Mouse (Mus musculus): ENCODE measurements around the gene Gm5617. TPM values are rescaled to one million over a fixed set of nuclear protein-coding genes. Genes with fewer than 3 reads are reported as not detected.
"Not testable (repeated sequence)": the region's sequence is repeated elsewhere in the genome, so short reads cannot be mapped to it uniquely, and the experiment has no call there.

The Gm5617 gene
- polyA plus RNA-seq, 1 experiment = 26.5 TPM

GRCm38 (mm10) chr9:48532730-48533129, 37.5 kb downstream of the Gm5617 start:
- TF ChIP-seq POLR2A (IDR thresholded peaks at IDR 0.05; ENCODE audit: low read depth, low read length) (no peak), CTCF (IDR thresholded peaks at IDR 0.05; ENCODE audit: extremely low read depth, insufficient read depth, insufficient read length, insufficient replicate concordance) (no peak)
- H3K27me3 ChIP-seq (ENCODE audit: control insufficient read depth, insufficient read depth, low read length) = no peaks in the 10 kb centered on the region
- no peak overlapping the region for H3K4me3 ChIP-seq (ENCODE audit: extremely low read depth, insufficient read depth, insufficient read length)
- DNase-seq (ENCODE audit: low read depth in 1 of 2, low spot score in 2 of 2) = no peak
- H3K4me1 ChIP-seq (ENCODE audit: control insufficient read depth, insufficient read depth, insufficient read length) = peaks cover 3% of the 10 kb centered on the region; the same call in 1 of the 2 replicates
- H3K36me3 ChIP-seq (ENCODE audit: control insufficient read depth, insufficient read depth, low read length) = no peaks in the 10 kb centered on the region
- WGBS = 68% methylated on average over 2 of the region's 2 CpGs
- H3K27ac ChIP-seq (ENCODE audit: insufficient read depth, low read length) = peak overlapping the region; percentile 11; the same call in 1 of the 2 replicates

GRCm38 (mm10) chr9:48536414-48536813, 41.2 kb downstream of the Gm5617 start:
- Histone ChIP-seq H3K4me3 (ENCODE audit: extremely low read depth, insufficient read depth, insufficient read length) (no peak overlapping the region), H3K36me3 (ENCODE audit: control insufficient read depth, insufficient read depth, low read length) (no peaks in the 10 kb centered on the region), H3K27ac (ENCODE audit: insufficient read depth, low read length) (0 out of 2 replicates have a peak overlapping the region, but pooled peaks have one; percentile 6), H3K4me1 (ENCODE audit: control insufficient read depth, insufficient read depth, insufficient read length) (peaks cover 3% of the 10 kb centered on the region; the same call in 1 of the 2 replicates), H3K27me3 (ENCODE audit: control insufficient read depth, insufficient read depth, low read length) (no peaks in the 10 kb centered on the region)
- 28% methylated on average over 1 of the region's 1 CpGs for WGBS
- no peak for TF ChIP-seq CTCF (IDR thresholded peaks at IDR 0.05; ENCODE audit: extremely low read depth, insufficient read depth, insufficient read length, insufficient replicate concordance)
- TF ChIP-seq POLR2A (IDR thresholded peaks at IDR 0.05; ENCODE audit: low read depth, low read length) = no peak
- no peak for DNase-seq (ENCODE audit: low read depth in 1 of 2, low spot score in 2 of 2)

GRCm38 (mm10) chr9:48537616-48538015, 42.4 kb downstream of the Gm5617 start:
- not testable (repeated sequence) for H3K4me1 ChIP-seq (ENCODE audit: control insufficient read depth, insufficient read depth, insufficient read length); H3K4me3 ChIP-seq (ENCODE audit: extremely low read depth, insufficient read depth, insufficient read length); H3K27ac ChIP-seq (ENCODE audit: insufficient read depth, low read length); H3K27me3 ChIP-seq (ENCODE audit: control insufficient read depth, insufficient read depth, low read length); DNase-seq (ENCODE audit: low read depth in 1 of 2, low spot score in 2 of 2); H3K36me3 ChIP-seq (ENCODE audit: control insufficient read depth, insufficient read depth, low read length)
- 48% methylated on average over 1 of the region's 1 CpGs for WGBS

GRCm38 (mm10) chr9:48538044-48538645, 42.9 kb downstream of the Gm5617 start:
- Histone ChIP-seq H3K4me1 (ENCODE audit: control insufficient read depth, insufficient read depth, insufficient read length) (peaks cover 1% of the 10 kb centered on the region; the same call in 1 of the 2 replicates), H3K36me3 (ENCODE audit: control insufficient read depth, insufficient read depth, low read length) (no peaks in the 10 kb centered on the region), H3K4me3 (ENCODE audit: extremely low read depth, insufficient read depth, insufficient read length) (peak overlapping the region; percentile 28; the same call in 1 of the 2 replicates), H3K27me3 (ENCODE audit: control insufficient read depth, insufficient read depth, low read length) (no peaks in the 10 kb centered on the region), H3K27ac (ENCODE audit: insufficient read depth, low read length) (peak overlapping the region; percentile 84)
- TF ChIP-seq POLR2A (IDR thresholded peaks at IDR 0.05; ENCODE audit: low read depth, low read length) = no peak
- TF ChIP-seq CTCF (IDR thresholded peaks at IDR 0.05; ENCODE audit: extremely low read depth, insufficient read depth, insufficient read length, insufficient replicate concordance) = no peak
- DNase-seq (ENCODE audit: low read depth in 1 of 2, low spot score in 2 of 2) = no peak
- 20% methylated on average over 17 of the region's 17 CpGs for WGBS

GRCm38 (mm10) chr9:48538688-48539087, 43.4 kb downstream of the Gm5617 start:
- peak overlapping the region; percentile 81 for H3K27ac ChIP-seq (ENCODE audit: insufficient read depth, low read length)
- no peak for DNase-seq (ENCODE audit: low read depth in 1 of 2, low spot score in 2 of 2)
- H3K4me1 ChIP-seq (ENCODE audit: control insufficient read depth, insufficient read depth, insufficient read length) = no peaks in the 10 kb centered on the region; the same call in 1 of the 2 replicates
- 33% methylated on average over 12 of the region's 12 CpGs for WGBS
- H3K36me3 ChIP-seq (ENCODE audit: control insufficient read depth, insufficient read depth, low read length) = no peaks in the 10 kb centered on the region
- TF ChIP-seq POLR2A (IDR thresholded peaks at IDR 0.05; ENCODE audit: low read depth, low read length) (no peak), CTCF (IDR thresholded peaks at IDR 0.05; ENCODE audit: extremely low read depth, insufficient read depth, insufficient read length, insufficient replicate concordance) (no peak)
- H3K27me3 ChIP-seq (ENCODE audit: control insufficient read depth, insufficient read depth, low read length) = no peaks in the 10 kb centered on the region
- H3K4me3 ChIP-seq (ENCODE audit: extremely low read depth, insufficient read depth, insufficient read length) = no peak overlapping the region

Other genes starting within 250 kb of the Gm5617 start
- 16.1 and 17.9 TPM in 2 replicates for gene Nxpe2, start 142.0 kb upstream of the Gm5617 start, polyA plus RNA-seq (2012; rRNA removed)
- gene Rexo2, start 14.8 kb upstream of the Gm5617 start, polyA plus RNA-seq (2012; rRNA removed) = 47.9 and 50.0 TPM in 2 replicates
- gene Rbm7, start 143 bp upstream of the Gm5617 start, polyA plus RNA-seq (2012; rRNA removed) = 15.0 and 16.6 TPM in 2 replicates
- 0.60 and 0.94 TPM in 2 replicates for gene Nnmt, start 109.7 kb downstream of the Gm5617 start, polyA plus RNA-seq (2012; rRNA removed)

All from spleen, adult 2 months (tissue).